Mouse (Mus musculus) intestine, embryonic 14.5 days (tissue): ENCODE results near the gene Tbl2. TPM values are rescaled to one million over a fixed set of nuclear protein-coding genes. Genes with fewer than 3 reads are reported as not detected.

Experiments used
- ATAC-seq: fragments of 200-750 bp; cut with Nextera tagmentation; replicated peaks from 2 replicates; pipeline ENCODE4 v1.8.0; 2017; ENCODE audit warnings: low read depth, moderate number of reproducible peaks, moderate TSS enrichment, moderate library complexity; ENCODE audit not compliant: low FRiP score, low TSS enrichment
- DNase-seq: peaks from one replicate; pipeline ENCODE4 v3.0.0-alpha.2; 2018; ENCODE audit warnings: low spot score
- H3K27ac ChIP-seq: fragments of 300-500 bp; sonication (generic); 2 replicates; pipeline ENCODE4 v1.5.1; 2014; ENCODE audit warnings: low read depth, mild to moderate bottlenecking, control low read depth
- H3K27me3 ChIP-seq: fragments of 300-500 bp; sonication (generic); replicated peaks from 2 replicates; pipeline ENCODE4 v1.6.1; 2014; ENCODE audit warnings: low read length, control low read depth; ENCODE audit not compliant: control insufficient read depth, insufficient read depth
- H3K36me3 ChIP-seq: fragments of 300-500 bp; sonication (generic); 2 replicates; pipeline ENCODE4 v1.6.1; 2014; ENCODE audit warnings: low read length, control low read depth; ENCODE audit not compliant: control insufficient read depth, insufficient read depth
- H3K4me1 ChIP-seq: fragments of 300-500 bp; sonication (generic); replicated peaks from 2 replicates; pipeline ENCODE4 v1.6.1; 2014; ENCODE audit warnings: low read length, control low read depth, mixed read lengths; ENCODE audit not compliant: control insufficient read depth, insufficient read depth
- H3K4me2 ChIP-seq: fragments of 300-500 bp; sonication (generic); 2 replicates; pipeline ENCODE4 v1.6.1; 2014; ENCODE audit warnings: low read length
- H3K4me3 ChIP-seq: fragments of 300-500 bp; sonication (generic); 2 replicates; pipeline ENCODE4 v1.5.1; 2014; ENCODE audit warnings: low read depth, low read length, control low read depth, mixed read lengths
- H3K9ac ChIP-seq: fragments of 300-500 bp; sonication (generic); 2 replicates; pipeline ENCODE4 v1.6.1; 2014; ENCODE audit warnings: mild to moderate bottlenecking, low read length
- H3K9me3 ChIP-seq: fragments of 300-500 bp; sonication (generic); 2 replicates; pipeline ENCODE4 v1.6.1; 2016; ENCODE audit warnings: low read length, control low read depth; ENCODE audit not compliant: control insufficient read depth
- WGBS: fragments of 180-500 bp; shearing (Covaris S2); extraction: QIAGEN DNeasy Blood & Tissue Kit; methylation state at CpG from one replicate; pipeline ENCODE4 v1.1.7; 2014; 5-methylcytosine and 5-hydroxymethylcytosine counted together
- polyA plus RNA-seq: library from polyadenylated mRNA; unstranded; fragments of >200 nt; fragmentation: Nextera tagmentation; extraction: Ambion mirVana; gene quantifications from 2 replicates; pipeline ENCODE4 v1.2.1, GENCODE M21; 2014

The Tbl2 gene
- polyA plus RNA-seq, 1 experiment from 2014 or later: 27.8 TPM

DNA sequence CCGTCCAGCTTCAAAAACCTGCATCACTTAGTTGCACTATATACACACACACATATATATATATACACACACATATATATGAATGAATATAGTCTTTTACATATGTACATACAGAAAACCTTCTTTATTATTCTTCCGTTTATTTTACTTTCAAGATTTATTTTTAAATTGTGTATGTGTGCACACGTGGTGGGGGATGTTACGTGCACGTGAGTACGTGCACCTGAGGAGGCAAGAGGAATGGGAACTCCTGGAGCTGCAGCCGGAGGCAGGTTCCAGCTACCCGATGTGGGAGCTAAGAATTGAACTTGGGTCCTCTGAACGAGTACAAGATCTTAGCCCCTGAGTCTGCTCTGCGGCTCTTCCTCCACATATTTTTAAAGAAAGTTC lies 36.8 kb downstream of the Tbl2 start:
- DNase-seq: no peak
- 21% methylated on average over 10 of the region's 10 CpGs for WGBS
- peak; percentile 21 for ATAC-seq

DNA sequence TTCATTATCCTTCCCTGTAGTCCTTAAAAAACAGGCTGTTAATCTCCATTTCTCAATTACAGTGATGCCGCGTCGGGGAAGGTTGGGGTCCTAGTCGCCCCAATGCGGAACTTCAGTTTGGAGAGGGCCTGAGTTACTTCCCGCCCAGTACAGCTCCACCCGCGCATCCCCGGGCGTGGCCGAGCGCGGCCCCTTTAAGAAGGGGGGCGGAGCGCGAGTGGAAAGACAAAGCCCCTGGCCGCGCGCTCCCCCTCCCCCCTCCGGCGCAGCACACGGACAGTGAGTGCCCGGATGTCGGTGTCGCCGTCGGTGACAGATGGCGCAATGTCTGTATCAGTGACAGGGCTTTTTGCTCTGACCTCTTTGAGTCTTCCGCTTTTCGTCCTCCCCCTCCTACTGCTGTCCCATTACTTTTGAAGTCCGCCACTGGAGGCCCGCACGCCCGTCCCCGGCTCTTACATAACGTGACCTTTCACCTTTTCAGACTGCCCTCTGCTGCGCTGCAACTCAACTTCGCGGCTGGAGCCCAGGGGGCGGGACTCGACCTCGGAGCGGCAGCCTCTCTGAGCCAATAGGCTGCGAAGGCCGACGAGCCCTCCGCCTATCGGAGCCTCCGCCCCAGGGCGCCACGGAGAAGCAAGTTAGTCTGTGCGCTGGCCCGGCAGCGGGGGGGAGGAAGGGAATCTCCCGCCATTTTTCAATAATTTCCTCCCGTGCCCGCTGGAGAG lies 37.3 kb downstream of the Tbl2 start, which contains the start of gene Baz1b:
Gene Baz1b, plus strand, starts transcription at position 644 of the 728 bp plus-strand sequence.
- Histone ChIP-seq H3K27me3 (no peaks in the 10 kb centered on the region), H3K4me2 (peak within 1 kb of the TSS; percentile 66), H3K36me3 (peaks cover 21% of the 10 kb centered on the region), H3K4me1 (peaks cover 16% of the 10 kb centered on the region), H3K27ac (peak within 1 kb of the TSS; percentile 96), H3K9me3 (0 out of 2 replicates have a peak, but pooled peaks cover 5% of the 10 kb centered on the region), H3K9ac (peak within 1 kb of the TSS; percentile 97), H3K4me3 (peak within 1 kb of the TSS; percentile 100)
- ATAC-seq (peak; percentile 97), DNase-seq (peak; percentile 98)
- 0% methylated on average over 57 of the region's 57 CpGs for WGBS

More for the DNA sequence above, 36.8 kb downstream of the Tbl2 start:
- Histone ChIP-seq H3K27me3 (no peaks in the 10 kb centered on the region), H3K4me2 (peak overlapping the region; percentile 66), H3K9ac (peak overlapping the region; percentile 97), H3K9me3 (0 out of 2 replicates have a peak, but pooled peaks cover 5% of the 10 kb centered on the region), H3K4me3 (peak overlapping the region; percentile 100), H3K4me1 (peaks cover 16% of the 10 kb centered on the region), H3K27ac (peak overlapping the region; percentile 96), H3K36me3 (peaks cover 26% of the 10 kb centered on the region)

DNA sequence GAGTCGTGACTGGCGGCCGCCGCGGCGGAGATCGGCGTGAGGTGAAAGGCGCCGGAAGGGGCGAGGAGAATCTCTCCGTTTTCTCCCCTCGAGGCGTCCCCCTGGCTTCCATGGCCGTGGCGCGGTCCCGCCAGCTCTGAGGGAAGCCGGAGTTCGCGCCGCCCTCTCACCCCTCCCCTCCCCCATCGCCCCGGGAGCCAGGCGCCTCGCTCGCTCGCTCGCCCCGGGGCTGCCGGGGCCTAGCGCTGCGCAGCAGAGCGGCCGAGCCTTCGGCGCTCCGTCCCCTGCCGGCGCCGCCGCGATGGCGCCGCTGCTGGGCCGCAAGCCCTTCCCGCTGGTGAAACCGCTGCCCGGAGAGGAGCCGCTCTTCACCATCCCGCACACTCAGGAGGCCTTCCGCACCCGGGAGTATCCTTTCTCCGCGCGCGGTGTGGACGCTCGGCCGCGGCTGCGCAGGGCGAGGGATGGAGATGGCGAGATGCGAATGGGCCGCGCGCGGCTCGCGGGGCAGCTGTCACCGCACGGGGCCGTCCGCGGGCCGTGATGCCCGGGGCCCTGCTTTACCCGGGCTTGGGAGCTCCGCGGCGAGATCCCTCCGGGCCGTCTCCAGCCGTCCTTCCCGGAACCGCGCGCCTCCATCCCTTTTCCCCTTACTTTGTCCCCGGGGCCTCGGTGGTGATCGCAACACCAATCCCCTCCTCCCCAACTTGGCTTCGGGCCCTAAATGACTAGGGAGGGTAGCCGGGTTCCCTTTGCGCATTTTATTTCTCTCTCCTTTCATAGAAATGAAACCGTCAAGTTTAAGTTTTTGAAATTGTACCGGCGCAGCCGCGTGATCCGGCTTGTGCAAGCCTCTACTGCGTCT lies 38.1 kb downstream of the Tbl2 start:
- ATAC-seq: peak; percentile 61
- 0 out of 2 replicates have a peak, but pooled peaks cover 5% of the 10 kb centered on the region for H3K9me3 ChIP-seq
- H3K4me1 ChIP-seq: peaks cover 16% of the 10 kb centered on the region
- H3K27ac ChIP-seq: peak overlapping the region; percentile 96
- no peaks in the 10 kb centered on the region for H3K27me3 ChIP-seq
- under 1% methylated on average over 86 of the region's 102 CpGs for WGBS
- peaks cover 22% of the 10 kb centered on the region; the same call in 1 of the 2 replicates for H3K36me3 ChIP-seq
- peak overlapping the region; percentile 97 for H3K9ac ChIP-seq
- H3K4me3 ChIP-seq: peak overlapping the region; percentile 100
- H3K4me2 ChIP-seq: peak overlapping the region; percentile 66
- no peak for DNase-seq

DNA sequence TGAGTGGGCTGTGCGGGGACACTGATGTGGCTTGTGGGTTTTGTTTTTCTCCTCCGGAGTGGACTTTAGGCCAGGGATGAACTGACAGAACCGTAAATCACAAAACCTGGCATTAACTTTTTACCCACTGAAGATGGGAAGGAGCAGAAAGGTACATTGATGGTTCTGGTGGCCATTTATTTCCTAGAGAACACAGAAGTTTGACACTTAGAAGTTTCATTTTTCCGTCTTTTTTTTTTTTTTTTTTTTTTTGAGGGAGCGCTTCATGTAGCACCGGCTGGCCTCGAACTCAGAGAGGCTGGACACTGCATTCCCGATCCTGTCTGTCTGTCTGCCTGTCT lies 38.7 kb downstream of the Tbl2 start:
- H3K4me3 ChIP-seq: peak overlapping the region; percentile 100
- ATAC-seq (no peak), DNase-seq (no peak)
- peak overlapping the region; percentile 66 for H3K4me2 ChIP-seq
- under 1% methylated on average over 8 of the region's 8 CpGs for WGBS
- peaks cover 25% of the 10 kb centered on the region; the same call in 1 of the 2 replicates for H3K36me3 ChIP-seq
- peaks cover 16% of the 10 kb centered on the region for H3K4me1 ChIP-seq
- 0 out of 2 replicates have a peak, but pooled peaks cover 5% of the 10 kb centered on the region for H3K9me3 ChIP-seq
- H3K27me3 ChIP-seq: no peaks in the 10 kb centered on the region
- peak overlapping the region; percentile 96; the same call in 1 of the 2 replicates for H3K27ac ChIP-seq
- H3K9ac ChIP-seq: peak overlapping the region; percentile 97

- 0 out of 2 replicates have a peak, but pooled peaks cover 4% of the 10 kb centered on the region for H3K9me3 ChIP-seq
- no peak overlapping the region for H3K27ac ChIP-seq
- DNase-seq: no peak
- ATAC-seq: no peak
- peaks cover 35% of the 10 kb centered on the region for H3K36me3 ChIP-seq
- WGBS: 18% methylated on average over 2 of the region's 2 CpGs
- H3K4me1 ChIP-seq: peaks cover 16% of the 10 kb centered on the region
- peak overlapping the region; percentile 97 for H3K9ac ChIP-seq
- peak overlapping the region; percentile 100 for H3K4me3 ChIP-seq
- no peaks in the 10 kb centered on the region for H3K27me3 ChIP-seq
- peak overlapping the region; percentile 66 for H3K4me2 ChIP-seq
These were observed 40.0 kb downstream of the Tbl2 start for GRCm38 (mm10) chr5:135189281-135190022.

- DNase-seq (peak; percentile 78), ATAC-seq (no peak)
- 28% methylated on average over 2 of the region's 2 CpGs for WGBS
- Histone ChIP-seq H3K9me3 (no peaks in the 10 kb centered on the region), H3K9ac (no peak overlapping the region), H3K36me3 (peaks cover 51% of the 10 kb centered on the region), H3K27me3 (no peaks in the 10 kb centered on the region), H3K4me1 (peaks cover 16% of the 10 kb centered on the region), H3K4me3 (no peak overlapping the region), H3K4me2 (no peak overlapping the region), H3K27ac (no peak overlapping the region)
These were observed 42.2 kb downstream of the Tbl2 start for GRCm38 (mm10) chr5:135191620-135192019.

GRCm38 (mm10) chr5:135192431-135192830 lies 43.0 kb downstream of the Tbl2 start:
- no peak for ATAC-seq
- WGBS: 87% methylated on average over 1 of the region's 1 CpGs
- Histone ChIP-seq H3K9ac (no peak overlapping the region), H3K4me2 (no peak overlapping the region), H3K27ac (no peak overlapping the region), H3K27me3 (no peaks in the 10 kb centered on the region), H3K36me3 (peaks cover 57% of the 10 kb centered on the region), H3K4me3 (no peak overlapping the region), H3K4me1 (peaks cover 16% of the 10 kb centered on the region), H3K9me3 (no peaks in the 10 kb centered on the region)
- no peak for DNase-seq

DNA sequence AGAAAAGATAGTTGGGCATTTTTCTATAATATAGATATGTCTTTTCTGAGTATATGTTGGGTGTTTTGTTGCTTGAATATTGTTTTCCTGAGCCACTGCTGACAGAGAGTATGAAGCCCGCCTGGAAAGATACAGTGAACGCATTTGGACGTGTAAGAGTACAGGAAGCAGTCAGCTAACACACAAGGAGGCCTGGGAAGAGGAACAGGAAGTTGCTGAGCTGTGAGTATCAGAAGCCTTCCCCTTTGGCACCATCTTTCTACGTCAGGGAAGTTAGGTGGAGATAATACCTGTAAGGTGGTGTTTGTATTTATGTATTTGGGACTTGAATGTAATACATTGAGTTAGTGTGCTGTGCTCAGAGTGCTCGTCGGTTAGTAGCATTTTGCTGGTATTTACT lies 46.9 kb downstream of the Tbl2 start:
- H3K9ac ChIP-seq: no peak overlapping the region
- H3K27me3 ChIP-seq: no peaks in the 10 kb centered on the region
- 81% methylated on average over 6 of the region's 6 CpGs for WGBS
- no peak for ATAC-seq
- H3K4me3 ChIP-seq: no peak overlapping the region
- no peak overlapping the region for H3K27ac ChIP-seq
- H3K36me3 ChIP-seq: peaks cover 79% of the 10 kb centered on the region
- H3K4me2 ChIP-seq: no peak overlapping the region
- H3K9me3 ChIP-seq: no peaks in the 10 kb centered on the region
- no peaks in the 10 kb centered on the region for H3K4me1 ChIP-seq
- DNase-seq: no peak
